Mouse (Mus musculus) adrenal gland, postnatal 10 days (tissue): ENCODE measurements around the gene Plekhh3. TPM values are rescaled to one million over a fixed set of nuclear protein-coding genes. Genes with fewer than 3 reads are reported as not detected.
"Not testable (repeated sequence)": the region's sequence is repeated elsewhere in the genome, so short reads cannot be mapped to it uniquely, and the experiment has no call there.

Source experiments
- DNase-seq: peaks from one replicate; pipeline ENCODE4 v3.0.0; 2021; ENCODE audit warnings: mixed read lengths
- total RNA-seq, 2 experiments: library from RNA; stranded (reverse); gene quantifications; 2 replicates each; pipeline ENCODE4 v1.2.3; 2021

The Plekhh3 gene
- total RNA-seq, 2 experiments from 2014 or later, result 26.2 to 40.8 TPM

- DNase-seq, result peak; percentile 77
Measured at GRCm38 (mm10) chr11:101170354-101170810, 769 bp downstream of the Plekhh3 start, which contains the start of gene Cntnap1. Cntnap1 (plus strand) TSS chr11:101170523.

GRCm38 (mm10) chr11:101169301-101170107 lies 1.6 kb downstream of the Plekhh3 start:
- DNase-seq, result no peak

GRCm38 (mm10) chr11:101168301-101168980 lies 2.7 kb downstream of the Plekhh3 start:
- peak; percentile 72 for DNase-seq

- DNase-seq, result no peak
Measured at GRCm38 (mm10) chr11:101167963-101168300, 3.2 kb downstream of the Plekhh3 start.

GRCm38 (mm10) chr11:101167211-101167962 lies 3.8 kb downstream of the Plekhh3 start:
- DNase-seq, result no peak

- DNase-seq, result no peak
Measured at GRCm38 (mm10) chr11:101166357-101166756, 4.8 kb downstream of the Plekhh3 start.

- DNase-seq, result no peak
Measured at GRCm38 (mm10) chr11:101164677-101165580, 6.2 kb downstream of the Plekhh3 start.

- DNase-seq, result no peak
Measured at GRCm38 (mm10) chr11:101164351-101164665, 6.8 kb downstream of the Plekhh3 start.

GRCm38 (mm10) chr11:101163476-101164350 lies 7.4 kb downstream of the Plekhh3 start:
- DNase-seq, result no peak

- DNase-seq, result peak; percentile 78
Measured at GRCm38 (mm10) chr11:101162772-101163171, 8.4 kb downstream of the Plekhh3 start.

- peak; percentile 52 for DNase-seq
Measured at GRCm38 (mm10) chr11:101162301-101162700, 8.8 kb downstream of the Plekhh3 start.

- no peak for DNase-seq
Measured at GRCm38 (mm10) chr11:101161551-101161950, 9.6 kb downstream of the Plekhh3 start.

GRCm38 (mm10) chr11:101160981-101161505 lies 10.1 kb downstream of the Plekhh3 start:
- not testable (repeated sequence) for DNase-seq

GRCm38 (mm10) chr11:101160151-101160550 lies 11.0 kb downstream of the Plekhh3 start:
- DNase-seq, result not testable (repeated sequence)

GRCm38 (mm10) chr11:101155728-101156371 lies 15.3 kb downstream of the Plekhh3 start, which contains the start of gene Tubg2:
Tubg2 (plus strand) TSS chr11:101155907.
- DNase-seq, result peak; percentile 73

GRCm38 (mm10) chr11:101155151-101155550 lies 16.0 kb downstream of the Plekhh3 start:
- no peak for DNase-seq

- no peak for DNase-seq
Measured at GRCm38 (mm10) chr11:101154648-101155047, 16.5 kb downstream of the Plekhh3 start.

GRCm38 (mm10) chr11:101152825-101153224 lies 18.3 kb downstream of the Plekhh3 start:
- no peak for DNase-seq

- DNase-seq, result no peak
Measured at GRCm38 (mm10) chr11:101151063-101151462, 20.1 kb downstream of the Plekhh3 start.
